Mouse (Mus musculus) left cerebral cortex, adult 11 months (tissue): ENCODE measurements at regions not wholly inside any gene's neighbourhood (a gene's known extent, or its start where the extent isn't known, plus 50 kb on each side); places are given as distances from the start of the nearest gene placed in this dataset.
A peak's percentile ranks its signal among the peaks of the same experiment; 100 is the strongest.
"Not testable (repeated sequence)": the region's sequence is repeated elsewhere in the genome, so short reads cannot be mapped to it uniquely, and the experiment has no call there.

Experiments used
- DNase-seq: peaks from one replicate; pipeline ENCODE4 v3.0.0; 2022; ENCODE audit warnings: low spot score

DNA sequence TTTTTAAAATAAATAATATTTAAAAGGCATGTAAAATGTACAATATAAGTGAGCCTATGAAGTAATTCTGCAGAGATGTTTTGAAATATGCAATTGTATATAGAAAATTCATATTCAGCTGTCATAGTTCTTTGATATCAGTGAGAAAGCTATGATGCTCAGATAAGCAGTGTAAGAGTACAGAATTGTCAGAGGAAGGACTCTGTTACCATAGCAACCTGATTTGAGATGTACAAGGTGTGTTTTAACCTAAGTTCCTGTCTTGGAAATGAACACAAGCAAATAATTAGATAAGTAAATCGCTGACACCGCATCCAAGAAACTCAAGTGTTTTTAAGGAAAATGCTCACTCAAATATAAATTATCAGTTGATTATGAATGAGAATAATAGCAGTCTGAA, 271.8 kb downstream of the Gabrg2 start:
- DNase-seq: no peak

DNA sequence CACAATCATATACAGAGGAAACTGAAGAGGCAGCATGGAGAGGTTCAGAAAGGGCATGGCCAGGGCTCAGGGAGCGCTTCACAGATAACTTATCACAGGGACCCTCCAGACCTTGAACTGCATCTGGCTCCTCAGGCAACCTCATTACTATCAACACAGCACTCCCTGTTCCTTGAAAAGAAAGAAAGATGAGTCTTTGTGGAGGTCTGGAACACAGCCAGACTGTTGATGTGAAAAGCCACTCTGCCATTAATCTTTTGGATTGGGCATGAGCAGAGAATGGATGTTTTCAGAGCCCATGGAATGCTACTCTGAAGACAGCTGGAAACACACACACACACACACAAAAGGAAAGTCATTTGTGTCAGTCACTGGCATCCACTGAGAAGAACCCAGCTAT, 284.0 kb downstream of the Gabrg2 start:
- no peak for DNase-seq

DNA sequence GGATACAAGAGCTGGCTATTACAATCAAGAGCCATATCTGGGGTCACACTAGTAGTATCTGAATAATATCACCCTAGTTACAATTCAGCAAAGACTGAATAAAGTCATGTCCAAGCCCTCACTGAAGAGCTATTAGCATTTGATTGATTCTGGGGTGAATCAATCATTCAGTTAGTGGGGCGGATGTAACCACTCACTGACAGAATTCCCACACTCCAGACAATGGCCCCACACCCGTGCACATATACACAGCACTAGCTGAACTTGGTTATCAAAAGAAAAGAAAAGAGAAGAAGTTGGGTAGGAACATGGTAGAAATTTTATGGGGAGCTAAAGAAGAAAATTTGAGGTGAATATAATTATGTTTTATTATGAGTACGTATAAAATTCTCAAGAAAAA, 310.0 kb downstream of the Gabrg2 start:
- no peak for DNase-seq

DNA sequence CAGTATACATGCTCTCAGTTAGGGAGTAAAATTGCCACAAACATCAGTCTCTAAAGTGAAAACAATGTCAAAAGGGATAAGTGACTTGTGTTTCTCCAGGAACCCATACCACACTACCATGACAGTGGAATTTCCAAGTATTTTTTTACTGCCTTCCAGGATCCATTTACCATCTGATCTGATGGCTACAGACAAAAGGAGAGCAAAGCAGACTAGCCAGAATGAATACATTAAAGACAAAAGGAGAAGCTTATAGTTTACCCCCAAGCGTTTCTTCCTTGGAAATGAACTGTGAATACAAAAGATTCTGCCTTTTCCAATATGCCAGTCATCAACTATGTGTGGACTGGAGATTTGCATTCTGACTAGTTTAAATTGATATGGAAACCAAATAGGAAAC, 317.7 kb downstream of the Gabrg2 start:
- no peak for DNase-seq

DNA sequence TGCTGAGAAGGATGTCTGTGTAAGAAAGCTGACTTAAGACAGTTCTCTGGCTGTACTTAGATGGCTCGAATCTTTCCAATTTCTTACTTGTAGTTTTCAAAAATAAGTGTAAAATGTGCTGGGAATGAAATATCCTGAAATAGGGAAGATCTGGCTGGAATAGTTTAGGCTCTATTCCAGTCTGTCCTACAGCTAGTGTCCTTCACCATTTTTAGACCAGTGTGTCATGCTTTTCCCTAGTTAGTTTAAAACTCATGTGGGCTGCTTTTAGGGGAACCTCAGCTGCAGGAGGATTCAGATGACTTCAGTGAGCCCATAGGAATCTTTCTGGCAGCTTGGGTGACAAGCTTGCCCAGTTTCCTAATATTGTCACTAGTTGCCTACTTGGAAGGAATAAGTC, 348.1 kb downstream of the Gabrg2 start:
- peak; percentile 28 for DNase-seq

DNA sequence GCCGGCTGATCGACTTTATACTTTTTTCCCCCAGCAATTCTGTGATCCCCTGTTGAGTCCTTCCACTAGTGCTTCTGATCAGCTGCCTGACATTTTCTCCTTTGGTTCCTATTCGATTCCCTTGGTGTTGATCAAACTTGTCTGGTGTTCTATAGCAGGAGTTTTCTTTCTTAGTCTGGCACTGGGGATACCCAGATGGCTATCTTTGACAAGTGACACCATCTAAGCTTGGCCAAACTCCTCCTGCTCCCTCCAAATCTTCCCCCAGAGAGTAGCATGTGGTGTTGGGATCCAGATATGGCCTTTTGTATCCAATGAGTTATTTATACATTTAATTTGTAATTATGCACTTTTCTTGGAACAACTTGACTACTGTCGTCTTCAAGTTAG, 355.2 kb downstream of the Gabrg2 start:
- no peak for DNase-seq

DNA sequence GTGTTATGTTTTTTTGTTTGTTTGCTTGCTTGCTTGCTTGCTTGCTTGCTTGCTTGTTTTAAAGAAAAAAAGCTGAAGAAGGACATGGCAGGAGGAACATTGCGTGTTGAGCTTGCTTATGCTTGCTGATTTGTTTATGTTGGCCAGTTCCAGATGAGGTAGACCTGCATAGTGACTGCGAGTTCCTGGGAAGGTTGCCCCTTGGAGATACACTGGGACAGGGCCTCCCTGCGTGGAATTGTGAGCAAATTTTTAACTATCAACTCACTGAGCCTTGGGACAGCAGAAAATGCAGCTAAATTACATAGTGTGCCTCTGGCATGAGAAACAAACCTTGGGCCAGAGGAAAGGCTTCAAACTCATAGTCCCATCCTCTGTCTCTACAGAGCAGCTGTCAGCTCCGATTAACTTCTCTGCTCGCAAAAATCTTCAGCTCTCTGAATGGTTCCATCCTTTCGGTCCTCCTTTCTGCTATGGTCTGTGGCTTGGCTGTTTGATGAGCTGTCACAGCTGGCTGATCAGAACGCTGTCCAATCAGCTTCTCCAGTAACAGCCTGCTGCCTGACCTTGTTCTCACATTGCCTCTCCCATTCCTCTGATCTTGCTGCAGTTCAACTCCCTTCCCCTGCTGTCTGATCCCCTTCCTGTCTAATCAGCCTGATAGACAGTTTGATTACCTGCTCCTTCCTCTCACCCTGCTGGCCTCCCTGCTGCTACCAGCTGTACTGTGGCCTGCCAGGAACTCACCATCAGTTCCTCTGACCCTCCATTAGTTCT, 355.7 kb downstream of the Gabrg2 start:
- DNase-seq: no peak

DNA sequence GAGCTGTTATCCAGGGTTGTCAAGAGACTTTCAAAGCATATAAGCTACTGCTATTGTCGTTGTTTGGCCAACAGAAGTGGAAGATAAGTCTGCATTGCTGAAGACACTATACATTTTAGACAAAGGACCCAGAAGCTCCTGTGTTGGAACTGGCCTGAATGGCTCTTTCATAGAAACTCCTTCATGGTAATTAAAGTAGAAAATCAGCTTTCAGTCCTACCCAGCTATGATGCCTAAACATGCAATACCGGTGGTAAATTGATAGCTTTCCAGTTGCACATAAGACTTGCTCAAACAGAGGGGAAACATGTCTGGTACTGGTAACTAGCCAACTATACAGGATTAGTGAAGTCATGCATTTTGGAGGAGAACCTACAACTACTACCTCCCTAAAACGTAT, 356.6 kb downstream of the Gabrg2 start:
- no peak for DNase-seq

DNA sequence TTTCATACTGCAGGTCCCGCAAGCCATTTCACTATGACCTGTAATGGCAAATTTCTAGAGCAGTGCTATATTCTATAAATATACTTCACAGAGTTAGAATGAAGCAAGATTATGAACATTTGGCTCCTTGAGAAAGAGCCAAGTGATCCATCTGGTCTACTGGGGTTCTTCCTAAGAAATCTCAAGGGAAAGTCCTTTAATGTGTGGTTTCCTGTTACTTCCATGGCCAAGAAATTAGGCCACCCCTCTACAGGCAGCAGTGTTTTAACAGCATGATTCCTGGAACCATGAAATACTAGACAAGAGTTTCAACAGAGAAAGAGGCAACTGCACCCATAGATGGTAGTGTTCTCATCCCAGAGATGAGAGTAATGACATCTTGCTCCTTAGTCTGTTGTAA, 401.7 kb downstream of the Gabrg2 start:
- peak; percentile 18 for DNase-seq

DNA sequence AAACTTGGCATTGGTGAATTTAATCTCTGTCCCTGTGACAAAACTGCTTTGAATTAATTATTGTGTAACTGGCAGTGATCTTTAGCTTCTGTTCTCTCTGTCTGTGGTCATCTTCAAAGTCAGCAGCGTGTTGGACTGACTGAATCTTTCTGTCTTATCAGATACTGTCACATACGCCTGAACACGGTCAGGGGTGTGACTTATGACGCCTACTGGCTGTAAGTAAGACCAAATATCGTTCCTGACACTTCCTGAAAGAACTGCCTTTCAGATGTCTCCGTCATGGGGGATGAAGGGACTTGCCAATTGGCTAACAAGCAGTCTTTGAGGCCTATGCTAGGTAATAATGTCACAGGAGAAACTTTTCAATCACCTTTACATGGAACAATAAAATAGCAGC, 402.2 kb downstream of the Gabrg2 start:
- DNase-seq: no peak

DNA sequence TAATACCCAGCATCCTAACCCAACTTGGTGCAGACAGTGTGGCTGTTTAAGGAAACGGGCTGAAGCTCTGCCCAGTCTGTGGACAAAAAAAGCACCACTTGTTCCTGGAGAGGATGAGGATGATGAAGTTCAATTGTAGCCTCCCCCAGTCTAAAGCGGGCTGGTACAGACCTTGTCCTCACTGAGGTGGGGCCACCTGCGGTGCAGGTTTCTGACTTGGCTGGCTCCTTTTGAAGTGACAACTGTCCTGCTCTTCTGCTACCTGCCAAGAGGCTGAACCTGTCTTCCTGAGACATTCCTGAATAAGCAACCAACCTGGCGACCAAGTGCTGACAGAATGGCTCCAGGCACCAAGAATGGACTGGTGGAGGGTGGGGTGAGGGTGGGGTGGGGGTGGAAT, 409.2 kb downstream of the Gabrg2 start:
- not testable (repeated sequence) for DNase-seq
